18 mouse cellular contexts compared by ENCODE assay signal in genomic region chr5:63473163-63473562, GRCm38 (mm10).
A peak's percentile ranks its signal among the peaks of the same experiment; 100 is the strongest.
DNase-seq lines count a peak whose midpoint lies in the region; ATAC-seq and TF ChIP-seq lines count a peak whose summit lies in the region.
"Had no signal": no experiment of that assay in that cellular context is flagged by ENCODE, and none has a peak within 500 bp of the region (broad histone marks: within the 10 kb centered on the region; RNA-seq: fewer than 3 reads in every experiment).

No protein-coding gene starts in this region.

- peak; percentile 32 for TF ChIP-seq CTCF in lung, embryonic 14.5 days (IDR thresholded peaks at IDR 0.05; ENCODE audit: low read depth)

- no peak overlapping the region for H3K4me2 ChIP-seq in hindbrain, embryonic 11.5 days (replicated peaks; ENCODE audit: low read depth, low read length)
- H3K4me2 ChIP-seq in hindbrain, embryonic 16.5 days (ENCODE audit: low read length), result no peak overlapping the region
- H3K4me2 ChIP-seq in lung, embryonic 14.5 days, result no peak overlapping the region
- H3K4me2 ChIP-seq: forebrain, embryonic 13.5 days; hindbrain, embryonic 15.5 days; liver, embryonic 15.5 days; midbrain, embryonic 13.5 days had no signal

- ATAC-seq in hindbrain, embryonic 11.5 days (ENCODE audit: low FRiP score), result no peak
- ATAC-seq in hindbrain, embryonic 16.5 days, result no peak
- ATAC-seq in lung, embryonic 14.5 days (ENCODE audit: insufficient read depth), result no peak
- 0 out of 2 replicates have a peak, but pooled peaks have one; percentile 29 for ATAC-seq in megakaryocyte progenitor cell, adult 5-6 weeks (replicated peaks; ENCODE audit: poor library complexity)
- ATAC-seq: forebrain, embryonic 13.5 days; midbrain, embryonic 13.5 days had no signal

- no peak overlapping the region for H3K27ac ChIP-seq in hindbrain, embryonic 11.5 days (ENCODE audit: low read depth, low read length)
- H3K27ac ChIP-seq in hindbrain, embryonic 16.5 days (ENCODE audit: low read depth, low read length), result no peak overlapping the region
- no peak overlapping the region for H3K27ac ChIP-seq in lung, embryonic 14.5 days (ENCODE audit: low read depth)
- H3K27ac ChIP-seq in ES-E14 (ENCODE audit: insufficient read depth, low read depth, low read length, poor library complexity, severe bottlenecking), result no peak overlapping the region
- H3K27ac ChIP-seq: forebrain, embryonic 13.5 days; hindbrain, embryonic 15.5 days; liver, embryonic 15.5 days; midbrain, embryonic 13.5 days had no signal

- no peaks in the 10 kb centered on the region for H3K4me1 ChIP-seq in hindbrain, embryonic 11.5 days (replicated peaks; ENCODE audit: control insufficient read depth, insufficient read depth, low read length)
- H3K4me1 ChIP-seq in hindbrain, embryonic 16.5 days (ENCODE audit: control insufficient read depth, insufficient read depth, low read depth, low read length), result no peaks in the 10 kb centered on the region
- no peaks in the 10 kb centered on the region for H3K4me1 ChIP-seq in lung, embryonic 14.5 days (ENCODE audit: insufficient read depth)
- no peaks in the 10 kb centered on the region for H3K4me1 ChIP-seq in ES-E14 (ENCODE audit: control insufficient read depth in 2 of 2, insufficient read depth in 2 of 2, low read length in 2 of 2, poor library complexity in 1 of 2)
- H3K4me1 ChIP-seq: forebrain, embryonic 13.5 days; hindbrain, embryonic 15.5 days; liver, embryonic 15.5 days; midbrain, embryonic 13.5 days had no signal

- in situ Hi-C loops in ES-E14 (cut with MboI; ENCODE audit: low sequenced_read_pairs in 2 of 2, unreplicated experiment in 2 of 2), result no loop called here

- H3K36me3 ChIP-seq in hindbrain, embryonic 11.5 days (ENCODE audit: control insufficient read depth, insufficient read depth, low read length), result no peaks in the 10 kb centered on the region
- H3K36me3 ChIP-seq in hindbrain, embryonic 16.5 days (ENCODE audit: control insufficient read depth, insufficient read depth, low read length), result no peaks in the 10 kb centered on the region
- no peaks in the 10 kb centered on the region for H3K36me3 ChIP-seq in lung, embryonic 14.5 days (ENCODE audit: insufficient read depth)
- no peaks in the 10 kb centered on the region for H3K36me3 ChIP-seq in ES-E14 (ENCODE audit: control insufficient read depth, insufficient read depth, low read length, poor library complexity, severe bottlenecking)
- H3K36me3 ChIP-seq: hindbrain, embryonic 15.5 days; liver, embryonic 15.5 days; midbrain, embryonic 13.5 days had no signal

- H3K27me3 ChIP-seq in hindbrain, embryonic 11.5 days (ENCODE audit: control insufficient read depth, insufficient read depth, low read length), result no peaks in the 10 kb centered on the region
- H3K27me3 ChIP-seq in hindbrain, embryonic 16.5 days (replicated peaks; ENCODE audit: control insufficient read depth, insufficient read depth, low read length), result no peaks in the 10 kb centered on the region
- H3K27me3 ChIP-seq in lung, embryonic 14.5 days (ENCODE audit: insufficient read depth, low read length), result no peaks in the 10 kb centered on the region
- H3K27me3 ChIP-seq: forebrain, embryonic 13.5 days; hindbrain, embryonic 15.5 days; liver, embryonic 15.5 days; midbrain, embryonic 13.5 days had no signal

- DNase-seq in hindbrain, embryonic 11.5 days (ENCODE audit: low spot score), result peak; percentile 4
- peak; percentile 16 for DNase-seq in lung, embryonic 14.5 days
- DNase-seq in lung, postnatal 14 days, result no peak
- DNase-seq in ES-E14 (ENCODE audit: low read depth, low spot score), result peak; percentile 22
- DNase-seq in testis, postnatal 14 days (ENCODE audit: low spot score), result no peak
- no peak for DNase-seq in layer of hippocampus, adult 11-12 months (ENCODE audit: low spot score)
- DNase-seq: adrenal gland, postnatal 25 days; cerebellum, adult 9-11 months; gastrocnemius, postnatal 25 days; kidney, adult 9 months; lung, postnatal 4 days; thymus, adult 2 months had no signal

- no peak overlapping the region for H3K4me3 ChIP-seq in hindbrain, embryonic 11.5 days (ENCODE audit: low read depth, low read length)
- no peak overlapping the region for H3K4me3 ChIP-seq in hindbrain, embryonic 16.5 days (ENCODE audit: low read length)
- no peak overlapping the region for H3K4me3 ChIP-seq in lung, embryonic 14.5 days (ENCODE audit: low read depth, low read length)
- no peak overlapping the region for H3K4me3 ChIP-seq in ES-E14 (ENCODE audit: insufficient read depth in 1 of 2, low read depth in 1 of 2, low read length in 2 of 2, poor library complexity in 1 of 2, severe bottlenecking in 1 of 2)
- H3K4me3 ChIP-seq: forebrain, embryonic 13.5 days; hindbrain, embryonic 15.5 days; liver, embryonic 15.5 days; midbrain, embryonic 13.5 days had no signal

- H3K9me3 ChIP-seq in hindbrain, embryonic 11.5 days (ENCODE audit: control insufficient read depth, low read length), result no peaks in the 10 kb centered on the region
- H3K9me3 ChIP-seq in hindbrain, embryonic 16.5 days (ENCODE audit: control insufficient read depth, low read length), result no peaks in the 10 kb centered on the region
- H3K9me3 ChIP-seq in lung, embryonic 14.5 days (ENCODE audit: low read depth, low read length), result no peaks in the 10 kb centered on the region
- no peaks in the 10 kb centered on the region for H3K9me3 ChIP-seq in ES-E14 (ENCODE audit: control insufficient read depth, insufficient read depth, low read depth, low read length)
- H3K9me3 ChIP-seq: forebrain, embryonic 13.5 days; hindbrain, embryonic 15.5 days; liver, embryonic 15.5 days; midbrain, embryonic 13.5 days had no signal

- H3K9ac ChIP-seq in hindbrain, embryonic 11.5 days (ENCODE audit: low read depth, low read length), result no peak overlapping the region
- no peak overlapping the region for H3K9ac ChIP-seq in hindbrain, embryonic 16.5 days (ENCODE audit: low read depth, low read length)
- H3K9ac ChIP-seq in lung, embryonic 14.5 days, result no peak overlapping the region
- H3K9ac ChIP-seq in ES-E14 (ENCODE audit: insufficient read depth, low read depth, low read length, poor library complexity, severe bottlenecking), result no peak overlapping the region
- H3K9ac ChIP-seq: forebrain, embryonic 13.5 days; hindbrain, embryonic 15.5 days; liver, embryonic 15.5 days; midbrain, embryonic 13.5 days had no signal

- 81% methylated on average over 3 of the region's 3 CpGs for WGBS in hindbrain, embryonic 11.5 days
- 77% methylated on average over 3 of the region's 3 CpGs for WGBS in hindbrain, embryonic 16.5 days
- 73% methylated on average over 3 of the region's 3 CpGs for WGBS in lung, embryonic 14.5 days

TF ChIP-seq in ES-E14, 5 proteins besides CTCF, POLR2A, EP300 and RAD21:
- TF ChIP-seq ZC3H11A (IDR thresholded peaks at IDR 0.05; ENCODE audit: borderline replicate concordance, low read depth, low read length), result no peak
- TF ChIP-seq CHD2 (IDR thresholded peaks at IDR 0.05; ENCODE audit: low read depth, low read length), result no peak
- no peak for TF ChIP-seq MAFK (IDR thresholded peaks at IDR 0.05; ENCODE audit: insufficient read depth, low read depth, low read length)
- no peak for TF ChIP-seq ZNF384 (IDR thresholded peaks at IDR 0.05; ENCODE audit: low read depth, low read length)
- TF ChIP-seq HCFC1 (IDR thresholded peaks at IDR 0.05; ENCODE audit: borderline replicate concordance, insufficient read depth, low read length), result no peak

Comparison
In these comparisons a context has a peak if more than half of its experiments do, and no peak if none do; other contexts are left out.
1. DNase-seq: peak in hindbrain, embryonic 11.5 days (single experiment), lung, embryonic 14.5 days (single experiment) and ES-E14 (single experiment); none in lung, postnatal 14 days (single experiment), testis, postnatal 14 days (single experiment) and layer of hippocampus, adult 11-12 months (single experiment).